Mouse (Mus musculus) stomach, postnatal 0 days (tissue): ENCODE measurements at regions not wholly inside any gene's neighbourhood (a gene's known extent, or its start where the extent isn't known, plus 50 kb on each side); places are given as distances from the start of the nearest gene placed in this dataset.

Experiments used
- ATAC-seq: fragments of 200-750 bp; cut with Nextera tagmentation; 2 replicates; pipeline ENCODE4 v1.8.0; 2017; ENCODE audit not compliant: low FRiP score, low TSS enrichment
- DNase-seq: peaks from one replicate; pipeline ENCODE4 v3.0.0-alpha.2; 2016; ENCODE audit warnings: low spot score
- H3K27ac ChIP-seq: fragments of 300-500 bp; sonication (generic); replicated peaks from 2 replicates; pipeline ENCODE4 v1.5.1; 2014; ENCODE audit warnings: mild to moderate bottlenecking, control low read depth
- H3K27me3 ChIP-seq: fragments of 300-500 bp; sonication (generic); 2 replicates; pipeline ENCODE4 v1.6.1; 2014; ENCODE audit warnings: low read length; ENCODE audit not compliant: control insufficient read depth, insufficient read depth
- H3K36me3 ChIP-seq: fragments of 300-500 bp; sonication (generic); 2 replicates; pipeline ENCODE4 v1.6.1; 2014; ENCODE audit warnings: low read length, mixed read lengths; ENCODE audit not compliant: control insufficient read depth, insufficient read depth
- H3K4me1 ChIP-seq: fragments of 300-500 bp; sonication (generic); replicated peaks from 2 replicates; pipeline ENCODE4 v1.6.1; 2014; ENCODE audit warnings: antibody characterized with exemption; ENCODE audit not compliant: control insufficient read depth, insufficient read depth
- H3K4me2 ChIP-seq: fragments of 300-500 bp; sonication (generic); replicated peaks from 2 replicates; pipeline ENCODE4 v1.6.1; 2014; ENCODE audit warnings: low read depth, mild to moderate bottlenecking, control low read depth, moderate library complexity
- H3K4me3 ChIP-seq: fragments of 300-500 bp; sonication (generic); 2 replicates; pipeline ENCODE4 v1.5.1; 2014; ENCODE audit warnings: low read depth, low read length, control low read depth
- H3K9ac ChIP-seq: fragments of 300-500 bp; sonication (generic); 2 replicates; pipeline ENCODE4 v1.6.1; 2014; ENCODE audit warnings: mild to moderate bottlenecking, low read length, control low read depth, mixed read lengths
- H3K9me3 ChIP-seq: fragments of 300-500 bp; sonication (generic); 2 replicates; pipeline ENCODE4 v1.6.1; 2016; ENCODE audit warnings: low read length; ENCODE audit not compliant: control insufficient read depth
- CTCF ChIP-seq: IDR thresholded peaks from 2 replicates; pipeline ENCODE4 v1.5.1; 2016; ENCODE audit warnings: antibody characterized with exemption, low read depth, mild to moderate bottlenecking, moderate library complexity
- EP300 ChIP-seq: optimal IDR thresholded peaks from 2 replicates; pipeline ENCODE3; 2016; ENCODE audit warnings: antibody characterized with exemption
- WGBS: fragments of 180-500 bp; shearing (Covaris S2); extraction: QIAGEN DNeasy Blood & Tissue Kit; methylation state at CpG from one replicate; pipeline ENCODE4 v1.1.7; 2014; 5-methylcytosine and 5-hydroxymethylcytosine counted together

DNA sequence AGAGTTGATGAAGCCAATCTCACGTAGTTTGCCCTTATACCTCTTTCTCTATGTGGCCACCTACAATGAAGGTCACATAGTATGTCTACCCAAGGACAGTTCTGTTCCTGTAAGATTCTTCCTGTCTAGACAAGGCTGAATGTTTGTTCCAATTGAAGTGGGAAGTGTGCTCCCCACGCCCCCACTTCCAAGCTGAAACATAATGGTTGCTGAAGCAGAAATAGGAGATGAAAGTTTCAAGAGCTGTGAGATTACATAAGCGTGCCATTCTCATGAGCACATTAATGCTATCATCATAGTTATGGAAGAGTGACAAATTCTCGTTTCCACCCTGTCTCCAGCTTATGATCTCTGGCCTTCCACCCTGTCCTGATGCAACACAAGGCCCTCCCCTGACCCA, 320.8 kb upstream of the Vstm2b start:
- no peak overlapping the region for H3K27ac ChIP-seq
- H3K4me1 ChIP-seq, result no peaks in the 10 kb centered on the region
- H3K4me3 ChIP-seq, result no peak overlapping the region
- H3K36me3 ChIP-seq, result no peaks in the 10 kb centered on the region
- ATAC-seq, result no peak
- no peak overlapping the region for H3K4me2 ChIP-seq
- DNase-seq, result no peak
- WGBS, result 65% methylated on average over 4 of the region's 4 CpGs
- TF ChIP-seq CTCF, result no peak
- TF ChIP-seq EP300, result no peak
- H3K9ac ChIP-seq, result no peak overlapping the region
- no peaks in the 10 kb centered on the region for H3K9me3 ChIP-seq
- no peaks in the 10 kb centered on the region for H3K27me3 ChIP-seq

DNA sequence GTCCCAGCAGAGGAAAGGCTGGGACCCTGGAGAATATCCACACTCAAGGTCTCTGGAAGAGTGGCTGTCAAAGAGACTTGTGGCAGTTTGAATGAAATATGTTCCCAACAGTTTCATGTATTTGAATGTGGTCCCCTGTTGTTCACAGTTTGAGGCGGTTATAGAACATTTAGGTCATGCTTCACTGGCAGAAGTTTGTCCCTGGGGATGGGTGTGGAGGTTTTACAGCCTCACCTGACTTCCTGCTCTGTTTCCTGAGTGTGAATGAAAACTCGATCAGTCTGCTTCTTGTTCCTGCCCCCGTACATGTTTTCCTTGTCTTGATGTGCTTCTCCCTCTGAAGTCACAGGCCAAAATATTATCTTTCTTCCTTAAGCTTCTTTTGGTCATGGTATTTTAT, 277.4 kb upstream of the Vstm2b start:
- H3K9me3 ChIP-seq, result no peaks in the 10 kb centered on the region
- no peak overlapping the region for H3K4me3 ChIP-seq
- no peak overlapping the region for H3K9ac ChIP-seq
- H3K4me1 ChIP-seq, result no peaks in the 10 kb centered on the region
- TF ChIP-seq EP300, result no peak
- TF ChIP-seq CTCF, result no peak
- 66% methylated on average over 3 of the region's 3 CpGs for WGBS
- ATAC-seq (no peak), DNase-seq (no peak)
- no peaks in the 10 kb centered on the region for H3K27me3 ChIP-seq
- no peak overlapping the region for H3K27ac ChIP-seq
- no peak overlapping the region for H3K4me2 ChIP-seq
- H3K36me3 ChIP-seq, result no peaks in the 10 kb centered on the region

DNA sequence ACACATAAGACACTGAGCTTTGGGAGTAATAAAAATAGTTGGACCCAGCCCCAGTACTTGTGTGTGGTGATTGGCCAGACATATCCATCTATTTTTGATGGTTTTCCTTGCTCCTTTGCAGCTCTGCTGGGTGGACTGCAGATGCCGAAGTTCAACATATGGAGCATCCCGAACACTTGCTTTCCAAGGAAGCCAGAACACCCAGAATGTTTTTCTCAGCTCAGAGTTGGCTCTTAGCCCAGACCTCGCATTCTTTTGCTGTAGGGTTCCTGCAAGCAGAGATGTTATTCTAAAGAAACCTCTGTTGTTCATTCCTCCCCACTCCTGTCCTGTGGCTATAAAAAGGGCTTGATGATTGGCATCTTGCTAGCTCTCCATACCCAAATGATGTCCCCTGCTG, 275.3 kb upstream of the Vstm2b start:
- no peak overlapping the region for H3K9ac ChIP-seq
- DNase-seq (no peak), ATAC-seq (no peak)
- no peaks in the 10 kb centered on the region for H3K9me3 ChIP-seq
- no peak overlapping the region for H3K4me2 ChIP-seq
- no peak for TF ChIP-seq EP300
- no peak for TF ChIP-seq CTCF
- H3K4me1 ChIP-seq, result no peaks in the 10 kb centered on the region
- no peaks in the 10 kb centered on the region for H3K36me3 ChIP-seq
- 36% methylated on average over 3 of the region's 3 CpGs for WGBS
- no peaks in the 10 kb centered on the region for H3K27me3 ChIP-seq
- no peak overlapping the region for H3K4me3 ChIP-seq
- no peak overlapping the region for H3K27ac ChIP-seq

DNA sequence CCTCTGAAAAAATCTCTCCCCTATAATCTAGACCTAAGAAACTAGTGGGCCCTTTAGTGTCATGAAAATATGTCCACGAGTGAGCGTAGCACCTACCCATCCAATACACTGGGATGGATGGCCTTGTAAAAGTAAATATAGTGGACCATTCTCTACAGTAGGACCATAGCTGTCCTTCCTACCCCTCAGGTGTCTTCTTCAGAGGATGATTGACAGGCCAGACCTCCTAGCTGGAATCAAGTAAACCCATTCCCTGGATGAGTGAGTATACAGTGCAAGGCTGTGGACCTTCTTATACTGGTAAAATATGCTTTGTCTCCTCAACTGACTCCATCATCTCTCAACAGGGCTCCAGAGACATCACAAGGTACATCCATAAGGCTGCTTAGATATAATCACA, 274.8 kb upstream of the Vstm2b start:
- no peak overlapping the region for H3K4me3 ChIP-seq
- no peak overlapping the region for H3K27ac ChIP-seq
- TF ChIP-seq CTCF, result no peak
- TF ChIP-seq EP300, result no peak
- ATAC-seq, result no peak
- H3K9ac ChIP-seq, result no peak overlapping the region
- no peak for DNase-seq
- no peaks in the 10 kb centered on the region for H3K36me3 ChIP-seq
- H3K4me1 ChIP-seq, result no peaks in the 10 kb centered on the region
- no peak overlapping the region for H3K4me2 ChIP-seq
- no peaks in the 10 kb centered on the region for H3K27me3 ChIP-seq
- 89% methylated on average over 2 of the region's 2 CpGs for WGBS
- H3K9me3 ChIP-seq, result no peaks in the 10 kb centered on the region

DNA sequence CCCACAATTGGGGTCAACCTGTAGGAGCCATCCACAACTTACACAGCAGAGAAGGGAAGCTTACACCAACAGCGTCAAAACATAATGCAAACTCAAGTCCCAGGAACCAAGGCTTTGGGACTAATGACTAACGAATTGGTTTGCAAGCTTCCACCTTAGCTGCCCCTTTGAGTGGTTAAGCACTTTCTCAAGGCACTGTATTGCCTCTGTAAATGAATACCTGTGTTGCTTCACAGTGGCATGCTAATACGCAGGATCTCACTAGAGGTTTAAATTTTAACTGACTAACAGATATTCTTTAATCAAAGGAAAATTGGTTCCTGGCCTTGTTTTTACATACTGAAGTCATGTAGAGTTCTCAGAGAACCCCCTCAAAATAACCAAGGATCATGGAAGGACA, 261.8 kb upstream of the Vstm2b start:
- Histone ChIP-seq H3K27ac (no peak overlapping the region), H3K4me2 (no peak overlapping the region), H3K4me1 (no peaks in the 10 kb centered on the region), H3K27me3 (no peaks in the 10 kb centered on the region), H3K9me3 (no peaks in the 10 kb centered on the region), H3K4me3 (no peak overlapping the region), H3K9ac (no peak overlapping the region), H3K36me3 (no peaks in the 10 kb centered on the region)
- 77% methylated on average over 3 of the region's 3 CpGs for WGBS
- no peak for TF ChIP-seq CTCF
- no peak for TF ChIP-seq EP300
- ATAC-seq, result no peak
- DNase-seq, result no peak

DNA sequence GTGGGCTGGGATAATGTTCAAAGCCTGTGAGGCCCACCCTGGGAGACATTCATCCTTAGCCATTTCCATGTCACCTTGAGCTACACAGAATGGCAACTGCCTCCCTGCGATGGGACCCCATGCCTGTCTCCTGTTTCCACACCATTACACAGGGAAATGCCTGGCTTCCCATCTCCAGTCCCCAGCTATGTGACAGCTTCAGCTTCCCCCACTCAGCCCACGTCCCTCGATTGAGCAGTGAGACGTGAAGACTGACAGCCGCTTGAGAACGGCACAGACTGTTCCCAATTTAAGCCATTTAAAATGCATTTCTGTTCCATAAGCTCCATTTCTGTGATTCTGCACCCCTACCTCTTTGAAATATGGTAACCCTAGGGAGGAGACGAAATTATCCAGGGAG, 243.1 kb upstream of the Vstm2b start:
- no peak overlapping the region for H3K4me3 ChIP-seq
- no peak overlapping the region for H3K4me2 ChIP-seq
- ATAC-seq (no peak), DNase-seq (no peak)
- no peak for TF ChIP-seq CTCF
- TF ChIP-seq EP300, result no peak
- WGBS, result 80% methylated on average over 7 of the region's 7 CpGs
- H3K36me3 ChIP-seq, result no peaks in the 10 kb centered on the region
- no peaks in the 10 kb centered on the region for H3K27me3 ChIP-seq
- no peaks in the 10 kb centered on the region for H3K4me1 ChIP-seq
- H3K9ac ChIP-seq, result no peak overlapping the region
- no peak overlapping the region for H3K27ac ChIP-seq
- no peaks in the 10 kb centered on the region for H3K9me3 ChIP-seq

DNA sequence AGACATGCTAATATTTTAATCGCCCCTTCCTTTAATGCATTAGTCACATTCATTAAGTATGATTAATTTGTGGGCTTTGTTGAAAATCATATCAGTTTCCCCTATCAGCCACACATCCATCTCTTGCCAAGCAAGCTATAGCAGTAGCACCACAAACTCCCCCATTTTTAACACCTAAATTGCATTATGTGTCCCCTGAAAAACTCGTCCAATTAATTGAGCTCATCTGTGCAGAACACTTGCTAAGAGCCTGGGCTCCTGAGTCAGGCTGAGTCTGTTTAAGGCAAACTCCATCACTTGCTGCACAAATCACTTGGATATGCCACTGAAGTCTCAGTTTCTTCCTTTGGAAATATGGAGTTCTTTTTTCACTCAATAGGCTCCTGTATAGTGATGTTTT, 242.7 kb upstream of the Vstm2b start:
- no peak overlapping the region for H3K4me3 ChIP-seq
- H3K9ac ChIP-seq, result no peak overlapping the region
- no peaks in the 10 kb centered on the region for H3K27me3 ChIP-seq
- H3K36me3 ChIP-seq, result no peaks in the 10 kb centered on the region
- DNase-seq (no peak), ATAC-seq (no peak)
- no peaks in the 10 kb centered on the region for H3K4me1 ChIP-seq
- WGBS, result 76% methylated on average over 2 of the region's 2 CpGs
- TF ChIP-seq EP300 (no peak), CTCF (no peak)
- H3K27ac ChIP-seq, result no peak overlapping the region
- no peak overlapping the region for H3K4me2 ChIP-seq
- no peaks in the 10 kb centered on the region for H3K9me3 ChIP-seq
